ENCODE assay signal across 16 mouse cellular contexts in the genomic region with DNA sequence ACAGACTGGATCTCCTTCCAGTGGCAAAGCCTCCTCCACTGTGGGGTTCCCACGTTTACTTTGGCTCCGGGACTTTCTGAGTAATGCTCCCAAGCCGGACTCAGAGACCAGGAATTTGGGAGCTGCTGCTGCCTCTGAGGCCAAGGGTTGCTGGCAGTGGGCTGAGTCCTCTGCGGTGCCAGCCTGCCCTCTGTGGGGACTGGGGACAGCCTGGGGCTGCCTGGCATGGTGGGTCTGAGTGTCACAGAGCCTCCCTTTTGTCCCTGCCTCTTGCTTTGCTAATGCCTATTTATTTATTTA. TPM values are rescaled to one million over a fixed set of nuclear protein-coding genes. Genes with fewer than 3 reads are reported as not detected.
A peak's percentile ranks its signal among the peaks of the same experiment; 100 is the strongest.
DNase-seq lines count a peak whose midpoint lies in the region; ATAC-seq and TF ChIP-seq lines count a peak whose summit lies in the region.
"Had no signal": no experiment of that assay in that cellular context is flagged by ENCODE, and none has a peak within 500 bp of the region (broad histone marks: within the 10 kb centered on the region; RNA-seq: fewer than 3 reads in every experiment).

No protein-coding gene starts in this region.

- no peak for TF ChIP-seq CTCF in stomach, postnatal 0 days (IDR thresholded peaks at IDR 0.05; ENCODE audit: low read depth)

- DNase-seq in cerebellum, postnatal 10 days = peak; percentile 61 to 72
- DNase-seq in cerebellum, adult 9-11 months = no peak
- DNase-seq in hindbrain, embryonic 10.5 days (ENCODE audit: low spot score) = no peak
- no peak for DNase-seq in stomach, postnatal 0 days (ENCODE audit: low spot score)
- DNase-seq in urinary bladder, postnatal 10 days (ENCODE audit: low spot score) = no peak
- DNase-seq in urinary bladder, postnatal 36 days (ENCODE audit: low spot score in 2 of 2) = no peak
- DNase-seq: forebrain, postnatal 0 days; lung, embryonic 14.5 days; thymus, adult 18-20 months had no signal

- peaks cover 8% of the 10 kb centered on the region for H3K27me3 ChIP-seq in hindbrain, embryonic 10.5 days (ENCODE audit: insufficient read depth, poor library complexity, severe bottlenecking)
- H3K27me3 ChIP-seq in hindbrain, embryonic 12.5 days = no peaks in the 10 kb centered on the region
- no peaks in the 10 kb centered on the region for H3K27me3 ChIP-seq in stomach, embryonic 16.5 days (ENCODE audit: control insufficient read depth, insufficient read depth, low read length)
- H3K27me3 ChIP-seq in stomach, postnatal 0 days (ENCODE audit: control insufficient read depth, insufficient read depth, low read length) = no peaks in the 10 kb centered on the region
- H3K27me3 ChIP-seq: embryonic facial prominence, embryonic 13.5 days; midbrain, embryonic 12.5 days; neural tube, embryonic 15.5 days had no signal

- H3K27ac ChIP-seq in hindbrain, embryonic 10.5 days = peak overlapping the region; percentile 16; the same call in 1 of the 2 replicates
- no peak overlapping the region for H3K27ac ChIP-seq in hindbrain, embryonic 12.5 days
- no peak overlapping the region for H3K27ac ChIP-seq in stomach, embryonic 16.5 days (ENCODE audit: low read length)
- H3K27ac ChIP-seq in stomach, postnatal 0 days (replicated peaks) = no peak overlapping the region
- H3K27ac ChIP-seq: embryonic facial prominence, embryonic 13.5 days; heart, embryonic 10.5 days; midbrain, embryonic 12.5 days; neural tube, embryonic 15.5 days had no signal

- H3K9ac ChIP-seq in hindbrain, embryonic 12.5 days = no peak overlapping the region
- H3K9ac ChIP-seq in stomach, embryonic 16.5 days (ENCODE audit: low read length) = 0 out of 2 replicates have a peak overlapping the region, but pooled peaks have one; percentile 40
- H3K9ac ChIP-seq in stomach, postnatal 0 days (ENCODE audit: low read length) = no peak overlapping the region
- H3K9ac ChIP-seq: embryonic facial prominence, embryonic 13.5 days; forebrain, postnatal 0 days; lung, embryonic 14.5 days; midbrain, embryonic 12.5 days; neural tube, embryonic 15.5 days had no signal

- H3K4me3 ChIP-seq in hindbrain, embryonic 10.5 days = no peak overlapping the region
- H3K4me3 ChIP-seq in hindbrain, embryonic 12.5 days = no peak overlapping the region
- H3K4me3 ChIP-seq in stomach, embryonic 16.5 days (replicated peaks; ENCODE audit: low read length) = no peak overlapping the region
- no peak overlapping the region for H3K4me3 ChIP-seq in stomach, postnatal 0 days (ENCODE audit: low read depth, low read length)
- H3K4me3 ChIP-seq: embryonic facial prominence, embryonic 13.5 days; heart, embryonic 10.5 days; midbrain, embryonic 12.5 days; neural tube, embryonic 15.5 days had no signal

- H3K9me3 ChIP-seq in hindbrain, embryonic 10.5 days = no peaks in the 10 kb centered on the region
- H3K9me3 ChIP-seq in hindbrain, embryonic 12.5 days (replicated peaks) = no peaks in the 10 kb centered on the region
- no peaks in the 10 kb centered on the region for H3K9me3 ChIP-seq in stomach, embryonic 16.5 days (replicated peaks; ENCODE audit: control insufficient read depth, low read length)
- H3K9me3 ChIP-seq in stomach, postnatal 0 days (ENCODE audit: control insufficient read depth, low read length) = no peaks in the 10 kb centered on the region
- H3K9me3 ChIP-seq: embryonic facial prominence, embryonic 13.5 days; heart, embryonic 10.5 days; midbrain, embryonic 12.5 days; neural tube, embryonic 15.5 days had no signal

- 76% methylated on average over 4 of the region's 4 CpGs for WGBS in hindbrain, embryonic 10.5 days
- WGBS in hindbrain, embryonic 12.5 days = 77% methylated on average over 4 of the region's 4 CpGs
- WGBS in stomach, embryonic 16.5 days = 50% methylated on average over 4 of the region's 4 CpGs
- 35% methylated on average over 4 of the region's 4 CpGs for WGBS in stomach, postnatal 0 days

- no peak for ATAC-seq in hindbrain, embryonic 12.5 days (ENCODE audit: low FRiP score)
- no peak for ATAC-seq in stomach, embryonic 16.5 days (ENCODE audit: insufficient read depth, low FRiP score)
- ATAC-seq in stomach, postnatal 0 days (ENCODE audit: low FRiP score, low TSS enrichment) = no peak
- ATAC-seq: forebrain, postnatal 0 days; intestine, postnatal 0 days had no signal

- H3K4me1 ChIP-seq in hindbrain, embryonic 10.5 days (replicated peaks) = peaks cover 25% of the 10 kb centered on the region
- H3K4me1 ChIP-seq in hindbrain, embryonic 12.5 days = peaks cover 12% of the 10 kb centered on the region
- H3K4me1 ChIP-seq in stomach, embryonic 16.5 days (ENCODE audit: control insufficient read depth, insufficient read depth, low read length) = no peaks in the 10 kb centered on the region; the same call in 1 of the 2 replicates
- H3K4me1 ChIP-seq in stomach, postnatal 0 days (replicated peaks; ENCODE audit: control insufficient read depth, insufficient read depth) = no peaks in the 10 kb centered on the region

- no peak overlapping the region for H3K4me2 ChIP-seq in hindbrain, embryonic 12.5 days (replicated peaks)
- H3K4me2 ChIP-seq in stomach, embryonic 16.5 days (ENCODE audit: low read depth, low read length) = no peak overlapping the region
- H3K4me2 ChIP-seq in stomach, postnatal 0 days (replicated peaks; ENCODE audit: low read depth) = no peak overlapping the region
- H3K4me2 ChIP-seq: embryonic facial prominence, embryonic 13.5 days; lung, embryonic 14.5 days; midbrain, embryonic 12.5 days; neural tube, embryonic 15.5 days had no signal

- TF ChIP-seq EP300 in stomach, postnatal 0 days (optimal IDR thresholded peaks at IDR 0.05) = no peak

- H3K36me3 ChIP-seq in hindbrain, embryonic 10.5 days = no peaks in the 10 kb centered on the region
- H3K36me3 ChIP-seq in hindbrain, embryonic 12.5 days = no peaks in the 10 kb centered on the region
- no peaks in the 10 kb centered on the region for H3K36me3 ChIP-seq in stomach, embryonic 16.5 days (ENCODE audit: control insufficient read depth, insufficient read depth, low read length)
- no peaks in the 10 kb centered on the region for H3K36me3 ChIP-seq in stomach, postnatal 0 days (ENCODE audit: control insufficient read depth, insufficient read depth, low read length)
- H3K36me3 ChIP-seq: embryonic facial prominence, embryonic 13.5 days; heart, embryonic 10.5 days; midbrain, embryonic 12.5 days; neural tube, embryonic 15.5 days had no signal

RNA-seq across cellular contexts. Expression of a gene that starts 55.6 kb away (rescaled TPM):
- polyA plus RNA-seq in hindbrain, embryonic 10.5 days (2016; fragmentation: Nextera tagmentation; extraction: Ambion mirVana) = 67.6 and 75.2 TPM in 2 replicates
- 77.2 and 80.7 TPM in 2 replicates for polyA plus RNA-seq in hindbrain, embryonic 12.5 days (2016; fragmentation: Nextera tagmentation; extraction: Ambion mirVana)
- polyA plus RNA-seq in stomach, embryonic 16.5 days (2015; fragmentation: Nextera tagmentation; extraction: Ambion mirVana) = 69.6 and 71.9 TPM in 2 replicates
- 74.1 and 77.9 TPM in 2 replicates for polyA plus RNA-seq in stomach, postnatal 0 days (2015; fragmentation: Nextera tagmentation; extraction: Ambion mirVana)

Comparison
In these comparisons a context has a peak if more than half of its experiments do, and no peak if none do; other contexts are left out.
1. DNase-seq: peak in cerebellum, postnatal 10 days (2 of 2); none in cerebellum, adult 9-11 months (single experiment), hindbrain, embryonic 10.5 days (single experiment), stomach, postnatal 0 days (single experiment), urinary bladder, postnatal 10 days (single experiment) and urinary bladder, postnatal 36 days (0 of 2).